Mouse (Mus musculus): ENCODE results near the gene Zranb1. TPM values are rescaled to one million over a fixed set of nuclear protein-coding genes. Genes with fewer than 3 reads are reported as not detected.

Zranb1 gene
- total and polyA plus RNA-seq, 3 experiments: 11.3 to 17.6 (median 11.6) TPM

- no peak overlapping the region for H3K27ac ChIP-seq (ENCODE audit: insufficient read depth, low read depth)
- no peaks in the 10 kb centered on the region for H3K9me3 ChIP-seq (replicated peaks; ENCODE audit: low read length)
- H3K79me2 ChIP-seq (replicated peaks; ENCODE audit: control insufficient read depth, extremely low read depth, insufficient read depth, poor library complexity, severe bottlenecking): no peaks in the 10 kb centered on the region
- dilution Hi-C loops (cut with MboI; ENCODE audit: extremely low pct_ligation_motif_present, extremely low pct_unique_long_range_greater_than_20kb, low sequenced_read_pairs) (no loop called here), in situ Hi-C loops (cut with MboI; ENCODE audit: low pct_ligation_motif_present, low pct_unique_long_range_greater_than_20kb, low sequenced_read_pairs) (no loop called here)
- H3K4me1 ChIP-seq (ENCODE audit: control insufficient read depth in 1 of 2, insufficient read depth in 2 of 2): peaks cover 0 to 2% of the 10 kb centered on the region in 2 experiments; a peak in 1 of 4 replicates
- no peaks in the 10 kb centered on the region for H3K36me3 ChIP-seq (replicated peaks in 1 of 2; ENCODE audit: control insufficient read depth in 1 of 2, insufficient read depth in 1 of 2, low read length in 1 of 2)
- no peak overlapping the region for H3K4me2 ChIP-seq (ENCODE audit: insufficient read depth, low read depth, poor library complexity, severe bottlenecking)
- peaks cover 75% of the 10 kb centered on the region for H3K27me3 ChIP-seq (replicated peaks)
- no peak overlapping the region for H3K4me3 ChIP-seq (replicated peaks in 1 of 3; ENCODE audit: low read depth in 2 of 3, low read length in 2 of 3, poor library complexity in 1 of 3)
- DNase-seq (ENCODE audit: extremely low read depth): no peak
- TF ChIP-seq HCFC1 (IDR thresholded peaks at IDR 0.05; ENCODE audit: low read depth, low read length) (no peak), TCF12 (IDR thresholded peaks at IDR 0.05; ENCODE audit: low read depth, low read length) (no peak), POLR2AphosphoS2 (IDR thresholded peaks at IDR 0.05; ENCODE audit: low read depth, low read length) (no peak), POLR2A (IDR thresholded peaks at IDR 0.05; ENCODE audit: low read depth, low read length) (no peak), NELFE (IDR thresholded peaks at IDR 0.05; ENCODE audit: low read depth, low read length) (no peak), E2F4 (IDR thresholded peaks at IDR 0.05; ENCODE audit: insufficient replicate concordance, low read depth, low read length) (no peak), MYC (IDR thresholded peaks at IDR 0.05; ENCODE audit: low read depth, low read length) (no peak), CTCF (conservative IDR thresholded peaks at IDR 0.05 in 1 of 2, IDR thresholded peaks at IDR 0.05 in 1 of 2; ENCODE audit: low read depth in 2 of 2, low read length in 2 of 2) (no peak), USF1 (IDR thresholded peaks at IDR 0.05; ENCODE audit: low read depth, low read length) (no peak), EP300 (IDR thresholded peaks at IDR 0.05; ENCODE audit: low read length) (no peak), RAD21 (IDR thresholded peaks at IDR 0.05; ENCODE audit: low read depth, low read length) (no peak), IRF4 (IDR thresholded peaks at IDR 0.05; ENCODE audit: low read depth, low read length) (no peak), MAX (IDR thresholded peaks at IDR 0.05; ENCODE audit: low read length) (no peak), GABPA (IDR thresholded peaks at IDR 0.05; ENCODE audit: insufficient replicate concordance, low read depth, low read length) (no peak)
- H3K9ac ChIP-seq (ENCODE audit: insufficient read depth, low read depth): no peak overlapping the region
Measured at GRCm38 (mm10) chr7:133013923-133014322, 83.0 kb downstream of the Zranb1 start.

GRCm38 (mm10) chr7:133014631-133015030 lies 83.7 kb downstream of the Zranb1 start:
- Histone ChIP-seq H3K9ac (ENCODE audit: insufficient read depth, low read depth) (no peak overlapping the region), H3K4me1 (ENCODE audit: control insufficient read depth in 1 of 2, insufficient read depth in 2 of 2) (peaks cover 0 to 2% of the 10 kb centered on the region in 2 experiments; a peak in 1 of 4 replicates), H3K27ac (ENCODE audit: insufficient read depth, low read depth) (no peak overlapping the region), H3K4me2 (ENCODE audit: insufficient read depth, low read depth, poor library complexity, severe bottlenecking) (no peak overlapping the region), H3K27me3 (replicated peaks) (peaks cover 82% of the 10 kb centered on the region), H3K9me3 (replicated peaks; ENCODE audit: low read length) (no peaks in the 10 kb centered on the region), H3K36me3 (replicated peaks in 1 of 2; ENCODE audit: control insufficient read depth in 1 of 2, insufficient read depth in 1 of 2, low read length in 1 of 2) (no peaks in the 10 kb centered on the region), H3K4me3 (replicated peaks in 1 of 3; ENCODE audit: low read depth in 2 of 3, low read length in 2 of 3, poor library complexity in 1 of 3) (no peak overlapping the region), H3K79me2 (replicated peaks; ENCODE audit: control insufficient read depth, extremely low read depth, insufficient read depth, poor library complexity, severe bottlenecking) (no peaks in the 10 kb centered on the region)
- TF ChIP-seq MXI1 (IDR thresholded peaks at IDR 0.05; ENCODE audit: low read depth, low read length) (no peak), SIN3A (IDR thresholded peaks at IDR 0.05; ENCODE audit: low read length) (no peak)
- in situ Hi-C loops (cut with MboI; ENCODE audit: low pct_ligation_motif_present, low pct_unique_long_range_greater_than_20kb, low sequenced_read_pairs) (no loop called here), dilution Hi-C loops (cut with MboI; ENCODE audit: extremely low pct_ligation_motif_present, extremely low pct_unique_long_range_greater_than_20kb, low sequenced_read_pairs) (no loop called here)
- DNase-seq (ENCODE audit: extremely low read depth): no peak
